Mouse (Mus musculus): ENCODE results near the gene Gtpbp4. TPM values are rescaled to one million over a fixed set of nuclear protein-coding genes. Genes with fewer than 3 reads are reported as not detected.
"Not testable (repeated sequence)": the region's sequence is repeated elsewhere in the genome, so short reads cannot be mapped to it uniquely, and the experiment has no call there.

Gtpbp4 gene
- polyA plus RNA-seq, 1 experiment = 23.1 TPM

- no peak for DNase-seq (ENCODE audit: low spot score)
Measured at GRCm38 (mm10) chr13:8972369-8972768, 23.5 kb downstream of the Gtpbp4 start.

GRCm38 (mm10) chr13:8967742-8968141, 28.1 kb downstream of the Gtpbp4 start:
- no peak for DNase-seq (ENCODE audit: low spot score)

GRCm38 (mm10) chr13:8965224-8965623, 30.7 kb downstream of the Gtpbp4 start:
- DNase-seq (ENCODE audit: low spot score) = no peak

- DNase-seq (ENCODE audit: low spot score) = not testable (repeated sequence)
Measured at GRCm38 (mm10) chr13:8962266-8962665, 33.6 kb downstream of the Gtpbp4 start.

GRCm38 (mm10) chr13:8961128-8961888, 34.6 kb downstream of the Gtpbp4 start:
- not testable (repeated sequence) for DNase-seq (ENCODE audit: low spot score)

- DNase-seq (ENCODE audit: low spot score) = not testable (repeated sequence)
Measured at GRCm38 (mm10) chr13:8959554-8959953, 36.3 kb downstream of the Gtpbp4 start.

- DNase-seq (ENCODE audit: low spot score) = not testable (repeated sequence)
Measured at GRCm38 (mm10) chr13:8959058-8959457, 36.8 kb downstream of the Gtpbp4 start.

GRCm38 (mm10) chr13:8956873-8957272, 39.0 kb downstream of the Gtpbp4 start:
- DNase-seq (ENCODE audit: low spot score) = not testable (repeated sequence)

GRCm38 (mm10) chr13:8955127-8955526, 40.8 kb downstream of the Gtpbp4 start:
- DNase-seq (ENCODE audit: low spot score) = not testable (repeated sequence)

- DNase-seq (ENCODE audit: low spot score) = not testable (repeated sequence)
Measured at GRCm38 (mm10) chr13:8952563-8952962, 43.3 kb downstream of the Gtpbp4 start, which contains the start of gene Idi2. Idi2 (plus strand) TSS chr13:8952863.

- not testable (repeated sequence) for DNase-seq (ENCODE audit: low spot score)
Measured at GRCm38 (mm10) chr13:8948131-8948530, 47.8 kb downstream of the Gtpbp4 start, which contains the start of gene Gm9745. Gm9745 (minus strand) TSS chr13:8948231.

- not testable (repeated sequence) for DNase-seq (ENCODE audit: low spot score)
Measured at GRCm38 (mm10) chr13:8943828-8944227, 52.1 kb downstream of the Gtpbp4 start.

GRCm38 (mm10) chr13:8941701-8942100, 54.2 kb downstream of the Gtpbp4 start:
- DNase-seq (ENCODE audit: low spot score) = not testable (repeated sequence)

- not testable (repeated sequence) for DNase-seq (ENCODE audit: low spot score)
Measured at GRCm38 (mm10) chr13:8941110-8941509, 54.8 kb downstream of the Gtpbp4 start.

- not testable (repeated sequence) for DNase-seq (ENCODE audit: low spot score)
Measured at GRCm38 (mm10) chr13:8937611-8938140, 58.2 kb downstream of the Gtpbp4 start.

- no peak for DNase-seq (ENCODE audit: low spot score)
Measured at GRCm38 (mm10) chr13:8933499-8933898, 62.4 kb downstream of the Gtpbp4 start.

Other genes starting within 250 kb of the Gtpbp4 start
- gene Wdr37, start 124.2 kb downstream of the Gtpbp4 start, polyA plus RNA-seq (2012; rRNA removed) = 12.3 and 12.4 TPM in 2 replicates
- gene Idi1, start 110.6 kb downstream of the Gtpbp4 start, polyA plus RNA-seq (2012; rRNA removed) = 20.1 and 31.3 TPM in 2 replicates
- gene Gm9745, start 47.9 kb downstream of the Gtpbp4 start, polyA plus RNA-seq (2012; rRNA removed) = not detected in 2 replicates
- gene Idi2, start 43.2 kb downstream of the Gtpbp4 start, polyA plus RNA-seq (2012; rRNA removed) = not detected in 2 replicates
- 21.7 and 27.3 TPM in 2 replicates for gene Larp4b, start 97.8 kb upstream of the Gtpbp4 start, polyA plus RNA-seq (2012; rRNA removed)